Mouse (Mus musculus) gastrocnemius, postnatal 10 days (tissue): ENCODE results near the gene Pbp2. TPM values are rescaled to one million over a fixed set of nuclear protein-coding genes. Genes with fewer than 3 reads are reported as not detected.

Source experiments
- DNase-seq: peaks from one replicate; pipeline ENCODE4 v3.0.0; 2021; ENCODE audit warnings: mixed read lengths
- total RNA-seq, 2 experiments: library from RNA; stranded (reverse); gene quantifications; 2 replicates each; pipeline ENCODE4 v1.2.3; 2021

The Pbp2 gene
- total RNA-seq, 2 experiments from 2014 or later, result not detected

GRCm38 (mm10) chr6:135300469-135300868 lies 9.7 kb downstream of the Pbp2 start:
- no peak for DNase-seq

DNA sequence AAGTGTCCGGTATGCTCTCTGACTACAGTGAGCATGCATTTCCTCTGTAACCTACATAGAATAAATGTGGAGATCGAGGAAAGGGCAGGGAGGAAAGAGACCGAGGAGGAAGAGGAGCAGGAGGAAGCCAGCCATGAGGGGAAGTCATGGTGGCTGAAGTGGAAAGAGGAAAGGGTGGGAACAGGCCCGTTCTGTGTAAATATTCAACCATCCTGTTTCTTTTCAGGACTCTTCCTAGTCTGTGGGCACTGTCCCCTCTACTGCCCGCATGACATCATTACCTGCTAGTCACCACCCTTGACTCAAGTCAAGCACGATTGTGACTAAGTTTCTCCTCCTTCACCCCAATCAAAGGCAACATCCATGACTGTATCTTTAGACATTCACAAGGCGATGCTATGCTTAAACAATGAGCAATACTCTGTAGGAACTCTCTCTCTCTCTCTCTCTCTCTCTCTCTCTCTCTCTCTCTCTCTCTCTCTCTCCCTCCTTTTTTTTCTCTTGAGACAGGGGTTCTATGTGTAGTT lies 11.1 kb downstream of the Pbp2 start:
- no peak for DNase-seq

- peak; percentile 44 for DNase-seq
Measured at GRCm38 (mm10) chr6:135297570-135297969, 12.6 kb downstream of the Pbp2 start.

DNA sequence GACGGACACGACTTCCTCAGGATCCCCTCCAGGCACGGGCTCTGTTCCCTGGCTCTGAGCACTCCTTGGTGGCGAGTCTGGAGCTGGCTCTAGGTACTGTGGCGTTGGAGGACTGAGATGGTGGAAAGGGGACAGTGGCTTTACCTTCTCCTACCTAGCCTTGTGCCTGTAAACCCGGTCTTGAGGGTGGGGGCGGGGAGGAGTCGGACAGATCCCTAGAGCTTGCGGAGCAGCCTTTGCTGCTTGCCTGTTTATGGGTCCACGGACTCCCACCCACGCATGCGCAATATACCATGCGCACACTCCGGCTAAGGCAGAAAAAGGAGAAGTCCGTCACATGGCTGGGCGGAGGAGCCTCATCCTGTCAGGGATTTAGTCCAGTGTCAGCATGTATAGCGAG lies 13.9 kb downstream of the Pbp2 start:
- peak; percentile 33 for DNase-seq

GRCm38 (mm10) chr6:135295082-135295861 lies 14.9 kb downstream of the Pbp2 start:
- peak; percentile 19 for DNase-seq

- DNase-seq, result no peak
Measured at GRCm38 (mm10) chr6:135294150-135294549, 16.1 kb downstream of the Pbp2 start.

DNA sequence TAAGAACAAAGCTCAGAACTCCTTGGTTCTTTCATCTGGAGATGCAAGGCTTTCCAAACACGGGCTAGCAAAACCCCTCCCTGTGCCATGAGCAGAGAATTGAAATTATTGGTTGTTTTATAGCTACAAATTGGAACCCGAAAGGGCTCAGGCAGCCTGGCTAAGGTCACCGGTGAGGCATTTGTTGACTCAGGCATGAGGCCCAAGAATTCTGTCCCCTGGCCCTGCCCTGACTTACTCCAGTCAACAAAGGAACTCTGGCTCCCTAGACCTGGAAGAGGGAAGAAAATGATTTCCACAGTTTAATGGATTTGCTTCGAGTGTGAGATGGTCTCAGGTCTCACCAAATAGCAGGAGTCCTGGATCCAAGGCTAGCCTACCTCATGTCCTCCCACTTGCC lies 17.8 kb downstream of the Pbp2 start:
- DNase-seq, result no peak

- no peak for DNase-seq
Measured at GRCm38 (mm10) chr6:135279856-135280255, 30.3 kb downstream of the Pbp2 start.

DNA sequence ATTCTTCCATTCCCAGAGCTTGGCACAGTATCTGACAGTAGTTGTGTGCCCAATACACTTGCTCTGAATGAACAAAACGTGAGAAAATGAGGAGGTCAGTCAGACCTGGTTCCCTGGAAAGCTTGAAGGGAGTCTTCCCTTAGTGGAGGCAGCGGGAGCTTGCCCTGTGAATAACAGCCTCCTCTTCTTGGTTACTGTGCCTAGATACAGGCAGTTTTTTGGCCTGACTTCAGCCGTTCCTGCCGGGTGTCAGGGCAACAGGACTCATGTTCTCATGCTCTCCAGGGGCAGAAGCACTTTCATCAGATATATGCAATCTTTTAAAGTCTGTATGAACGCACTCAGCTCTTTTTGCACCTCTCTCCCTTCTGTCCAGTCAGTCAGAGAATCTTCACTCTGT lies 30.9 kb downstream of the Pbp2 start:
- DNase-seq, result no peak

GRCm38 (mm10) chr6:135278302-135278701 lies 31.9 kb downstream of the Pbp2 start:
- no peak for DNase-seq

DNA sequence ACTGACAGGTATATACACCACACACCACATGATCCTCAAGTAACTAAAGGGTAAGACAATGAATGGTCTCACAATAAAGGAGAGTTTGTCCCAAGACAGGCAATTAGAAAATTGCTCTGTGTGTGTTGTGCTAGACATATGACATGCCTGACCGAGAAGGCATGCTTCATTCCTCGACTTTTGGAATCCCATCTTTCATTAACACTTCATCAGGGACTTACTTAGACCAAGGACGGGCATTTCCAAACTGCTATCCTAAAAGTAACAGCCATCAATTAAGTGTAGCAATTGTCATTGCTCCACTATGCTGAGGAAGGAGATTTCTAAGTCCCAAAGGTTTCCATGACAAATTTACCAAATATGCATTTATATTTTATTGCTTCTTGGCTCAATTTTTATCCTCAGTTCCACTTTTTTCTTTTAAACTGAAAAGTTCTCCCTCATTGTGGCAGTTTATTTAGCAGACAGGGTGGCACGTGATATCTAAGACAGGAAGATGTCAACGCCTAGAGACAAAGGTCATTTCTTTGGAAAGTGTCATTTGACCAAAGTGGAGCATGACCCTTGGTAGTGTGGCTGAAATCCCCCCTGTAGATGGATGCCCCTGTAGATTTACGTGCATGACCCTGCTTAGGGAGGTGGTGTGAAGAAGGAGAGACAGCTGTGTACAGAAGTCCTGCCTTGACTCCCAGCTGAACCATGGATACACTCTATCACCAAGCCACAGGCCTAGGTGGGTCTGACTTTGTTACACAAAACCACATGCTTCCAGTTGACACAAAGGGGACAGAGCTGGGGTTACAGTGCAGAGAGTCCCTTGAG lies 33.5 kb downstream of the Pbp2 start:
- DNase-seq, result no peak

- no peak for DNase-seq
Measured at GRCm38 (mm10) chr6:135275231-135275630, 35.0 kb downstream of the Pbp2 start.

GRCm38 (mm10) chr6:135273066-135273465 lies 37.1 kb downstream of the Pbp2 start:
- no peak for DNase-seq

- DNase-seq, result no peak
Measured at GRCm38 (mm10) chr6:135271761-135272160, 38.4 kb downstream of the Pbp2 start.

- DNase-seq, result no peak
Measured at GRCm38 (mm10) chr6:135269626-135270025, 40.6 kb downstream of the Pbp2 start.

- DNase-seq, result no peak
Measured at GRCm38 (mm10) chr6:135268392-135268791, 41.8 kb downstream of the Pbp2 start.

GRCm38 (mm10) chr6:135267221-135267620 lies 43.0 kb downstream of the Pbp2 start:
- no peak for DNase-seq

DNA sequence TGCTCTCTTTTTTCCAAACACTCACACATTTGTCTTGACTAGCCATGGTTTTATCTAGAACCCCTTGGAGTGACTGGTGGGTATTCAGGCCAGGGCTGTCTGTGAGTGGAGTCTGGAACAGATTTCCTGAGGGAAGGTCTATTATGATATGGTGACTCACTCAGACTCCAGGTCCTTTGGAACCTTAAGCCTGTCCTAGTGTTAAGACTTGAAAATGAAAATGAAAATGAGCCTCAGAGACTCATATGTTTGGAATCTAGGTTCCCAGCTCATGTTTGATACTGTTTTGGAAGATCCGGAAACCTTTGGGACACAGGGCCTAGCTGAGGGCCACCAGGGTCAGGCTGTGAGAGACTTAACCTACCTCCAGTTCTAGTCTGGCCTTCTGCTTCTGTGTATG lies 44.1 kb downstream of the Pbp2 start:
- no peak for DNase-seq

GRCm38 (mm10) chr6:135264136-135264535 lies 46.1 kb downstream of the Pbp2 start:
- DNase-seq, result no peak

DNA sequence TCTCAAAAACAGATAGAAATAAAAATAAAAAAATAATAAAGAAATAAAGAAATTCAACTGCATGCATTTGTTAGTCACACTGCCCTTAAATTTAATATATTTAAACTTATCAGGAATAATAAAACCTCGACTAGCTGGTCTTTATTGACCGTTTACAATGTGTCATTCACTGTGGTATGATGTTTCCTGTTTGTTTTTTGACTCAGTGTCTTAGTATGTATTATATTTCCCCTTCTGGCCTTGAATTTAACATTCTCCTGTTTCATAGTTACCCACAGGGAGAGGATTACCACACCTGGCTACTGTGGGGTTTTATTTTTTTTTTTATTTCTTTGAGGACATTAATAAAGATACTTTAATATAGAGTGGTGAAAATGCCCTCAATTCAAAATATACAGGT lies 47.6 kb downstream of the Pbp2 start:
- no peak for DNase-seq

DNA sequence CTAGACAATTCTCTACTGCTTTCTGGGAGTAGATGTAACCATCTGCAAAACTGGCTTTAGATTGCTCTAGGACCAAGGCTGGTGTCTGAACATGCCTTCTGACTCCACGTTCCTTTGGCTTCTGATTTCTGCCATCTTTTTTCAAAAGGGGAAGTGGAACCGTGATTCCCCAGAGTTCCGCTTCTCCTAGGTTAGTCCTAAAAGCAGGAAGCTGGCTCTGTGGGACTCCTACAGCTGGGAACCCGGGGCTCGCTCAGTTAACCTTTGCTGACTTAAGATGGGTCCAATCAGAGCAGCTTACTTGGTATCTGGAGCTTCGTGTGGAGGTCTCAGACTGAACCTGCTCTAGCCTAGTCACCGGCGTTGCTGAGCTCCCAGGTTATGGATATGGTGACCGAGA lies 49.1 kb downstream of the Pbp2 start:
- no peak for DNase-seq

GRCm38 (mm10) chr6:135260435-135260834 lies 49.8 kb downstream of the Pbp2 start:
- no peak for DNase-seq
